Mouse (Mus musculus) liver, embryonic 12.5 days (tissue): ENCODE measurements around the gene Twist1. TPM values are rescaled to one million over a fixed set of nuclear protein-coding genes. Genes with fewer than 3 reads are reported as not detected.

Experiments
- ATAC-seq: fragments of 200-750 bp; cut with Nextera tagmentation; 2 replicates; pipeline ENCODE4 v1.8.0; 2017; ENCODE audit warnings: moderate number of reproducible peaks, mild to moderate bottlenecking, moderate library complexity
- H3K27ac ChIP-seq: fragments of 300-500 bp; sonication (generic); 2 replicates; pipeline ENCODE4 v1.5.1; 2016; ENCODE audit warnings: mild to moderate bottlenecking
- H3K27me3 ChIP-seq: fragments of 300-500 bp; sonication (generic); replicated peaks from 2 replicates; pipeline ENCODE4 v1.6.1; 2016; ENCODE audit warnings: mild to moderate bottlenecking, moderate library complexity
- H3K36me3 ChIP-seq: fragments of 300-500 bp; sonication (generic); 2 replicates; pipeline ENCODE4 v1.6.1; 2016; ENCODE audit warnings: mild to moderate bottlenecking, moderate library complexity
- H3K4me1 ChIP-seq: fragments of 300-500 bp; sonication (generic); 2 replicates; pipeline ENCODE4 v1.6.1; 2016
- H3K4me2 ChIP-seq: fragments of 300-500 bp; sonication (generic); 2 replicates; pipeline ENCODE4 v1.6.1; 2016; ENCODE audit warnings: mild to moderate bottlenecking, moderate library complexity
- H3K4me3 ChIP-seq: fragments of 300-500 bp; sonication (generic); 2 replicates; pipeline ENCODE4 v1.5.1; 2016; ENCODE audit warnings: mild to moderate bottlenecking, moderate library complexity
- H3K9ac ChIP-seq: fragments of 300-500 bp; sonication (generic); 2 replicates; pipeline ENCODE4 v1.6.1; 2016; ENCODE audit warnings: mild to moderate bottlenecking, moderate library complexity
- H3K9me3 ChIP-seq: fragments of 300-500 bp; sonication (generic); replicated peaks from 2 replicates; pipeline ENCODE4 v1.6.1; 2016; ENCODE audit warnings: mild to moderate bottlenecking, moderate library complexity
- WGBS: fragments of 180-500 bp; shearing (Covaris S2); methylation state at CpG from one replicate; pipeline ENCODE4 v1.1.7; 2016; ENCODE audit not compliant: insufficient replicate concordance; 5-methylcytosine and 5-hydroxymethylcytosine counted together
- polyA plus RNA-seq: library from polyadenylated mRNA; unstranded; fragments of >200 nt; fragmentation: Nextera tagmentation; extraction: Ambion mirVana; gene quantifications from 2 replicates; pipeline ENCODE4 v1.2.1, GENCODE M21; 2016

The Twist1 gene
- polyA plus RNA-seq, 1 experiment from 2014 or later: 1.3 TPM

DNA sequence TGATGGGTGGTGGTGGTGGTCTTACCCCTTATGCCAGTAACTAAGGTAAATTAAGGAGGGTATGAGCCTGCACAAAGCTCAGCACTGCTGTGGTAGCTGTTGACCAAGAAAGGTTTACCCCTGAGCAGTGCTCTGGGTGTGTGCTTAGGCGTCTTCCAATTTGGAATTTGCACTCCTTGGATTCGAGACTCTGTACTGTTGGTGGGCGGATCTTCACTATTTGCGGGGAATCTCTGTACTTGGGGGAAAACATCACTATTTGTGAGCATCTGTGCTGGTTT lies 11.4 kb downstream of the Twist1 start:
- Histone ChIP-seq H3K4me1 (no peaks in the 10 kb centered on the region), H3K9me3 (no peaks in the 10 kb centered on the region), H3K4me2 (no peak overlapping the region), H3K9ac (no peak overlapping the region), H3K4me3 (no peak overlapping the region), H3K27ac (no peak overlapping the region), H3K27me3 (peaks cover 72% of the 10 kb centered on the region), H3K36me3 (no peaks in the 10 kb centered on the region)
- WGBS: 26% methylated on average over 4 of the region's 4 CpGs
- ATAC-seq: no peak

DNA sequence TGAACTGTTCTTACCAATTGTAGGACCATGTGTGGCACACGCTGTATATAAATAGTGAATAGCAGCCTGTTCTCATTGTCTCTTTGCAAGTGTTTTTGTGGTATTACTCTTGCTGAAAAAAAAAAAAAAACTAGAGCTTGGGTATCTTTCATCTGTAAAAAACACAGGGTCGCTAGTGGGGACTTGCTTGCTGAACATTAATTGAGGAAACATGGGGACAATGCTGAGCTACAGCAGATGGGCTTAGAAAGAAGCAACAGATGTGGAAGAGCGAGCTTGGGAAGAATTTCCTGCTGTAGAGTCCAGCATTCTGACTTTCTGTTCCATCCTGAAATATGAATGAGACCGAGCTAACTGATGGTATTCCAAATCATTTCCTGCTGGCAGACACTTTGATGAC lies 22.7 kb downstream of the Twist1 start:
- Histone ChIP-seq H3K4me1 (no peaks in the 10 kb centered on the region), H3K36me3 (no peaks in the 10 kb centered on the region), H3K9ac (no peak overlapping the region), H3K9me3 (no peaks in the 10 kb centered on the region), H3K27me3 (no peaks in the 10 kb centered on the region), H3K4me3 (no peak overlapping the region), H3K4me2 (no peak overlapping the region), H3K27ac (no peak overlapping the region)
- ATAC-seq: no peak
- WGBS: 58% methylated on average over 4 of the region's 4 CpGs

DNA sequence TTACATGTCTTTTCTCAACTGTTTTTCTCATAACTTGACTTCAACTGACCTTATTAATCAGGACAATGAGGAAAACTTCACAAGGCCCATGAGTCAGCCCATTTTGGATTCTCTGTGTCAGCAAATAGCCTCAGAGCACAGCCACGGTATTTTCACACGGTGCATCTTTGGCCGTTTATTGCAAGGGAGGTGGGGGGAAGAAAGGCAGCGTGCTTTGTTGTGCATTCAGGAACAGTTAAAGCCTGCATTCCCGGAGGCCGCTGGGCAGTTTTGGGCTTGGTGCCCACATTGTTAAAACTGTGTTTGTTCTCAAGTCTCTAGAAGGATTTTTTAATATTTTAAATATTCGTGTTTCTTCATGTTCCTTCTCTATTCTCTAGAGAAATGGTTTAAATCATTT lies 24.0 kb downstream of the Twist1 start:
- Histone ChIP-seq H3K4me1 (no peaks in the 10 kb centered on the region), H3K9me3 (no peaks in the 10 kb centered on the region), H3K27me3 (no peaks in the 10 kb centered on the region), H3K27ac (no peak overlapping the region), H3K9ac (no peak overlapping the region), H3K4me2 (no peak overlapping the region), H3K4me3 (no peak overlapping the region), H3K36me3 (no peaks in the 10 kb centered on the region)
- WGBS: 64% methylated on average over 7 of the region's 7 CpGs
- no peak for ATAC-seq

DNA sequence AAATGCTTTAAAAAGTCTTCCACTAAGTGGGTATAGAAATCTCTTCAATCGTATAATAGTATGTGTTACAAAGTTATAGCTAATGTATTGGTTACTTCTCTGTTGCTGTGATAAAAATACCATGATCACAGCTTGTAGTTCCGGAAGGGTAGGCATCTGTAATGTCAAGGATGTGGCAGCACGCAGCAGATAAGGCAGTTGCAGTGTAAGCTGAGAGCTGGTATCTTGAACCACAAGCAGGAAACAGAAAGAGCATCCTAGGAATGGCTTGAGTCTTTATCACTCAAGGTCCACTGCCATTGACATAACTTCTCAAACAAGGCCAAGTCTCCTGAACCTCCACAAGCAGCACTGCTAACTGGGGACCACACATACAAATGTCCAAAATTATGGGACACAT lies 35.7 kb downstream of the Twist1 start:
- Histone ChIP-seq H3K4me1 (no peaks in the 10 kb centered on the region), H3K9me3 (no peaks in the 10 kb centered on the region), H3K27me3 (no peaks in the 10 kb centered on the region), H3K4me3 (no peak overlapping the region), H3K27ac (no peak overlapping the region), H3K9ac (no peak overlapping the region), H3K4me2 (no peak overlapping the region), H3K36me3 (no peaks in the 10 kb centered on the region)
- ATAC-seq: no peak
- 19% methylated on average over 3 of the region's 3 CpGs for WGBS

Other genes with a start within 250 kb of the Twist1 start
- gene Ferd3l, start 29.2 kb upstream of the Twist1 start, polyA plus RNA-seq: not detected in 2 replicates